Mouse (Mus musculus) splenic B cell, adult 2 months (primary cell): ENCODE measurements around the gene Adra1b.
A peak's percentile ranks its signal among the peaks of the same experiment; 100 is the strongest.

Experiments used
- DNase-seq: peaks from one replicate; pipeline ENCODE4 v3.0.0-alpha.2; 2011; ENCODE audit warnings: low read depth, low spot score
- H3K27me3 ChIP-seq: 2 replicates; pipeline ENCODE4 v1.6.1; 2012; ENCODE audit warnings: mild to moderate bottlenecking, low read length, moderate library complexity, mixed read lengths; ENCODE audit not compliant: control insufficient read depth, poor library complexity, insufficient read depth, severe bottlenecking
- H3K36me3 ChIP-seq: 2 replicates; pipeline ENCODE4 v1.6.1; 2012; ENCODE audit warnings: mild to moderate bottlenecking, low read length, moderate library complexity, mixed read lengths; ENCODE audit not compliant: control insufficient read depth, poor library complexity, insufficient read depth, severe bottlenecking

Gene Adra1b

DNA sequence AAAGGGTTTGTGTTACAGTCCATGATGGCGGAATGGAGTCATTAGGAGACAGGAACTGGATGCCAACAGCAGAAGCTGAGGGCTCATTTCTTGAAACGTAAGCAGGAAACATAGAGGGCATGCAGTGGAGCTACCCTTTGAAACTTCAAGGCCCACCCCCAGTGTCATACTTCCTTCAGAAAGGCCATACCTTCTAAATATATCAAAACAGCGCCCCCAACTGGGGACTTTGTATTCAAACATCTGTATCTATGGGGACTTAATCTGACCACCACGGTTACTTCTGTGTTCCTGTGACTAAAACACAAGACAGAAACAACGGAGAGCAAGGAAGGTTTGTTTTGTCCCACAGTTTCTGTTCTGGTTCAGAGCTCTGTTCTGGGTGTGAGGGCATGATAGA is 145.6 kb downstream of the Adra1b start:
- Histone ChIP-seq H3K36me3 (no peaks in the 10 kb centered on the region), H3K27me3 (no peaks in the 10 kb centered on the region)
- DNase-seq = peak; percentile 22

DNA sequence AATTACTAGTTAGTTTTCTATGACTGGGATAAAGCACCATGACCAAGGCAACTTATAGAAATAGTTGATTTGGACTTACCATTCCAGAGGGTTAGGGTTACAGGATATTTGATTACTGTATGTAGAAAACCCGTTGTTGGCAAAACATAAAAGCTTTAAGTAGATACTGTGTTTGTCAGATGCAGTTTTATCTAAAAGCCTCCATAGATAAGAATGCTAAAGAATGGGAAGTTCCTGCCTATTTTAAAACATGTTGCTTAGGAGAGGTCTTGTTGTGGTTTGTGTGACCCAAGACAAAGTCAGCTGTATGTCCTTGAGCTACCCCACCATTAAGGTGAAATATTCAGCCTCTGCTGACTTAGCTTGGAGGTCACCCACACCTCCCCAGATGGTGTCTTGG is 146.4 kb downstream of the Adra1b start:
- no peak for DNase-seq
- Histone ChIP-seq H3K36me3 (no peaks in the 10 kb centered on the region), H3K27me3 (no peaks in the 10 kb centered on the region)

GRCm38 (mm10) chr11:43751542-43751941 is 149.5 kb downstream of the Adra1b start:
- peak; percentile 15 for DNase-seq
- no peaks in the 10 kb centered on the region for H3K36me3 ChIP-seq
- H3K27me3 ChIP-seq = no peaks in the 10 kb centered on the region

GRCm38 (mm10) chr11:43747233-43748226 is 153.5 kb downstream of the Adra1b start, which contains the start of gene Ttc1:
Ttc1 (minus strand) TSS chr11:43748008.
- H3K36me3 ChIP-seq = peaks cover 6% of the 10 kb centered on the region; the same call in 1 of the 2 replicates
- peak; percentile 98 for DNase-seq
- H3K27me3 ChIP-seq = no peaks in the 10 kb centered on the region

DNA sequence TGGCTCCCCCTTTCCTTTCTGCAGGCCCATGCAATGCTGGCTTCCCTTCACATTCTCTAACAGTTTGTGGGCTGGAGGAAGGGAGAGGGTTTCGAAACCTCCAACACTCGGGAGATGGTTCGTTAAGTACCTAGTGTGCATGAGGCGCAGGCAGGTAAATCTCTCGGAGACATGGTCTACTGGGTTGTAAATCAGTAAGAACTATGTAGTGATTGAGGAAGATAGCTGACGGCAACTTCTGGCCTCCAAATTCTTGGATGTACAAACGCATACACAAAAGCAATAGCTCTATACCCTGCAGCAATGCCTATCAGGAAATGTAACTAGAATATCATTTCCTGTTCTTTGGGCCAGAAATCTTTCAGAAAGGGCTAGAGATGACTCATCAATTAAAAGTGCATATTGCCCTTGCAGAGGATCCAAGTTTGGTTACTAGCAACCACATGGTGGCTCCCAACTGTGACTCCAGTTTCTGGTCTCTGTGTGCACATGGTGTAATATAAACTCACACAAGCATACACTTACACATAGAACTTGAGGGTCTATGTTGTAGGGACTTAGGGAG is 172.2 kb downstream of the Adra1b start:
- Histone ChIP-seq H3K36me3 (peaks cover 2% of the 10 kb centered on the region), H3K27me3 (no peaks in the 10 kb centered on the region)
- DNase-seq = no peak

DNA sequence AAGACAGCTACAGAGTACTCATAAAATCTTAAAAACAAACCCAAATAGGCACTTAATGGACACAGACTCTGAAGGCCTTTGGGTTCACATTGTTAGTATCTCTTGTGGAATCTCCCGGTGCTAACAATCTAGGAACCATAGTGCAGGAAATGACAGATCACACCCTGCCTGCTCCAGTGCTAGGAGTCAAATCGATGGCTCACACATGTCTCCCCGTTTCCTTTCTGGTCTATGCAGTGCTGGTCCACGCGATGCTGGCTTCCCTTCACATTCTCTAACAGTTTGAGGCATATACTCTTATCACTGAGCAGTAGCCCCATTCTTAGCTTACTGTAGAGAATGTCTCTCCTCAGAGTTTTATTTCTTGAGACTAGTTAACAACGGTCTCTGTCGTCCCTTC is 173.2 kb downstream of the Adra1b start:
- no peaks in the 10 kb centered on the region; the same call in none of the 2 replicates for H3K36me3 ChIP-seq
- DNase-seq = no peak
- H3K27me3 ChIP-seq = no peaks in the 10 kb centered on the region
